Mouse (Mus musculus) erythroid progenitor cell, adult 5-6 weeks (primary cell): ENCODE measurements around the gene Nsun2. TPM values are rescaled to one million over a fixed set of nuclear protein-coding genes. Genes with fewer than 3 reads are reported as not detected.
"Not testable (repeated sequence)": the region's sequence is repeated elsewhere in the genome, so short reads cannot be mapped to it uniquely, and the experiment has no call there.

Experiments
- ATAC-seq: replicated peaks from 2 replicates; pipeline ENCODE4 v1.8.0; 2016; ENCODE audit warnings: moderate number of reproducible peaks, mild to moderate bottlenecking, moderate TSS enrichment, inconsistent platforms; ENCODE audit not compliant: poor library complexity, low FRiP score, severe bottlenecking
- total RNA-seq, 2 experiments: library from RNA; stranded (forward) in 1 of 2; stranded (reverse) in 1 of 2; fragments of 150-400 nt in 1 of 2; fragments of 186-747, 209-891 nt in 1 of 2; gene quantifications; 2 replicates each; pipeline versions ENCODE4 v1.2.3 to v1.2.4; 2015 to 2017; ENCODE audit warnings: low replicate concordance in 2 of 2

Gene Nsun2
- total RNA-seq, 2 experiments from 2014 or later, result 21.8 to 28.1 TPM

- no peak for ATAC-seq
Observed at GRCm38 (mm10) chr13:69547488-69548180, 14.1 kb downstream of the Nsun2 start.

GRCm38 (mm10) chr13:69549980-69550379 is 16.4 kb downstream of the Nsun2 start:
- ATAC-seq, result no peak

- no peak for ATAC-seq
Observed at GRCm38 (mm10) chr13:69550831-69551230, 17.3 kb downstream of the Nsun2 start.

GRCm38 (mm10) chr13:69553024-69553423 is 19.5 kb downstream of the Nsun2 start:
- 0 out of 2 replicates have a peak, but pooled peaks have one; percentile 42 for ATAC-seq

GRCm38 (mm10) chr13:69554255-69554654 is 20.7 kb downstream of the Nsun2 start:
- no peak for ATAC-seq

GRCm38 (mm10) chr13:69555045-69555444 is 21.5 kb downstream of the Nsun2 start:
- ATAC-seq, result no peak

- no peak for ATAC-seq
Observed at GRCm38 (mm10) chr13:69555957-69556482, 22.5 kb downstream of the Nsun2 start.

- no peak for ATAC-seq
Observed at GRCm38 (mm10) chr13:69556728-69557127, 23.2 kb downstream of the Nsun2 start.

GRCm38 (mm10) chr13:69558098-69558660 is 24.6 kb downstream of the Nsun2 start:
- no peak for ATAC-seq

GRCm38 (mm10) chr13:69559291-69559961 is 25.9 kb downstream of the Nsun2 start:
- ATAC-seq, result no peak

GRCm38 (mm10) chr13:69562004-69562403 is 28.5 kb downstream of the Nsun2 start:
- no peak for ATAC-seq

GRCm38 (mm10) chr13:69562654-69563574 is 29.4 kb downstream of the Nsun2 start:
- no peak for ATAC-seq

- ATAC-seq, result no peak
Observed at GRCm38 (mm10) chr13:69563905-69564304, 30.4 kb downstream of the Nsun2 start.

GRCm38 (mm10) chr13:69564573-69564972 is 31.0 kb downstream of the Nsun2 start:
- no peak for ATAC-seq

GRCm38 (mm10) chr13:69565401-69565800 is 31.9 kb downstream of the Nsun2 start:
- not testable (repeated sequence) for ATAC-seq

GRCm38 (mm10) chr13:69569201-69569600 is 35.7 kb downstream of the Nsun2 start:
- ATAC-seq, result no peak

- no peak for ATAC-seq
Observed at GRCm38 (mm10) chr13:69572594-69572993, 39.0 kb downstream of the Nsun2 start.

GRCm38 (mm10) chr13:69576676-69577075 is 43.1 kb downstream of the Nsun2 start:
- no peak for ATAC-seq

GRCm38 (mm10) chr13:69577181-69577834 is 43.8 kb downstream of the Nsun2 start:
- ATAC-seq, result no peak
